Mouse (Mus musculus): ENCODE measurements around the gene Gpatch2l. TPM values are rescaled to one million over a fixed set of nuclear protein-coding genes. Genes with fewer than 3 reads are reported as not detected.

Gene Gpatch2l
- polyA plus RNA-seq, 1 experiment from 2014 or later: 15.6 TPM

- H3K27me3 ChIP-seq: peaks cover 16% of the 10 kb centered on the region
- POLR2A ChIA-PET: no interaction called here
- DNase-seq (ENCODE audit: low read depth, low spot score) (no peak), ATAC-seq (no peak)
- in situ Hi-C loops (cut with MboI; ENCODE audit: low pct_unique_long_range_greater_than_20kb): no loop called here
- no peak for TF ChIP-seq CTCF (IDR thresholded peaks at IDR 0.05)
- CTCF ChIA-PET: no interaction called here
These were observed 89.0 kb downstream of the Gpatch2l start for GRCm38 (mm10) chr12:86330684-86331083.

- H3K27me3 ChIP-seq: peaks cover 16% of the 10 kb centered on the region
- ChIA-PET CTCF (no interaction called here), POLR2A (no interaction called here)
- ATAC-seq: no peak
- no peak for DNase-seq (ENCODE audit: low read depth, low spot score)
- TF ChIP-seq CTCF (IDR thresholded peaks at IDR 0.05): no peak
- in situ Hi-C loops (cut with MboI; ENCODE audit: low pct_unique_long_range_greater_than_20kb): no loop called here
These were observed 89.6 kb downstream of the Gpatch2l start for GRCm38 (mm10) chr12:86331248-86331647.

- ChIA-PET CTCF (no interaction called here), POLR2A (no interaction called here)
- no peak for ATAC-seq
- in situ Hi-C loops (cut with MboI; ENCODE audit: low pct_unique_long_range_greater_than_20kb): no loop called here
- DNase-seq (ENCODE audit: low read depth, low spot score): no peak
- H3K27me3 ChIP-seq: peaks cover 19% of the 10 kb centered on the region
- TF ChIP-seq CTCF (IDR thresholded peaks at IDR 0.05): peak; percentile 25
These were observed 94.6 kb downstream of the Gpatch2l start for GRCm38 (mm10) chr12:86336209-86336608.

- ChIA-PET CTCF (interaction anchor here (0.8 kb wide), 1 partner anchor 25 kb away, joined by 3 read pairs; no protein-coding TSS in a partner anchor), POLR2A (no interaction called here)
- no peak for TF ChIP-seq CTCF (IDR thresholded peaks at IDR 0.05)
- no peak for DNase-seq (ENCODE audit: low read depth, low spot score)
- in situ Hi-C loops (cut with MboI; ENCODE audit: low pct_unique_long_range_greater_than_20kb): no loop called here
- no peak for ATAC-seq
- peaks cover 21% of the 10 kb centered on the region for H3K27me3 ChIP-seq
These were observed 95.2 kb downstream of the Gpatch2l start for GRCm38 (mm10) chr12:86336887-86337286.

Other genes with a start within 250 kb of the Gpatch2l start
- gene Tgfb3, start 162.8 kb upstream of the Gpatch2l start, polyA plus RNA-seq (2021): 25.6 TPM
- 108 TPM for gene Ift43, start 159.3 kb upstream of the Gpatch2l start, polyA plus RNA-seq (2021)
- gene Esrrb, start 119.3 kb downstream of the Gpatch2l start, polyA plus RNA-seq (2021): 0.45 TPM